Mouse (Mus musculus) ES-Bruce4 (cell line): ENCODE measurements around the gene Ctsf. TPM values are rescaled to one million over a fixed set of nuclear protein-coding genes. Genes with fewer than 3 reads are reported as not detected.

Experiments
- H3K27ac ChIP-seq: 2 replicates; pipeline ENCODE4 v1.5.1; 2012; ENCODE audit warnings: low read length, inconsistent platforms; ENCODE audit not compliant: insufficient read depth
- H3K27me3 ChIP-seq: 2 replicates; pipeline ENCODE4 v1.6.1; 2012; ENCODE audit warnings: mild to moderate bottlenecking, low read length, inconsistent platforms; ENCODE audit not compliant: control insufficient read depth, poor library complexity, insufficient read depth, severe bottlenecking
- H3K36me3 ChIP-seq: 2 replicates; pipeline ENCODE4 v1.6.1; 2012; ENCODE audit warnings: inconsistent platforms, mild to moderate bottlenecking, low read length, moderate library complexity; ENCODE audit not compliant: control insufficient read depth, poor library complexity, insufficient read depth, severe bottlenecking
- H3K4me1 ChIP-seq: one replicate; pipeline ENCODE4 v1.8.1; 2011; ENCODE audit warnings: low read length; ENCODE audit not compliant: control insufficient read depth, insufficient read depth
- H3K4me3 ChIP-seq: 2 replicates; pipeline ENCODE4 v1.5.1; 2011; ENCODE audit warnings: low read depth, mild to moderate bottlenecking, low read length
- H3K9ac ChIP-seq: 2 replicates; pipeline ENCODE4 v1.6.1; 2012; ENCODE audit warnings: low read depth, mild to moderate bottlenecking, inconsistent platforms; ENCODE audit not compliant: poor library complexity, severe bottlenecking
- H3K9me3 ChIP-seq: replicated peaks from 2 replicates; pipeline ENCODE4 v1.6.1; 2012; ENCODE audit warnings: mild to moderate bottlenecking, low read length, inconsistent platforms; ENCODE audit not compliant: control insufficient read depth, poor library complexity, insufficient read depth, severe bottlenecking
- CTCF ChIP-seq: IDR thresholded peaks from one replicate; pipeline ENCODE4 v1.8.1; 2011; ENCODE audit warnings: low read depth, low read length
- EP300 ChIP-seq: IDR thresholded peaks from 2 replicates; pipeline ENCODE4 v1.6.1; 2011; ENCODE audit warnings: low read depth, low read length; ENCODE audit not compliant: insufficient read depth
- POLR2A ChIP-seq: IDR thresholded peaks from one replicate; pipeline ENCODE4 v1.8.1; 2011; ENCODE audit warnings: low read length; ENCODE audit not compliant: insufficient read depth
- polyA plus RNA-seq: library from polyadenylated mRNA; stranded (reverse); fragments of >200 nt; gene quantifications from 2 replicates; pipeline ENCODE4 v1.2.4, GENCODE M21; 2011; ENCODE audit warnings: low read depth; ENCODE audit not compliant: missing spikeins, insufficient read depth, insufficient read length

Gene Ctsf
- polyA plus RNA-seq, 1 experiment = 13.6 TPM

- Histone ChIP-seq H3K27me3 (no peaks in the 10 kb centered on the region), H3K9ac (no peak overlapping the region), H3K4me1 (no peaks in the 10 kb centered on the region), H3K9me3 (no peaks in the 10 kb centered on the region), H3K36me3 (no peaks in the 10 kb centered on the region), H3K27ac (no peak overlapping the region), H3K4me3 (no peak overlapping the region)
- TF ChIP-seq POLR2A = no peak
Observed at GRCm38 (mm10) chr19:4842611-4843010, 12.3 kb upstream of the Ctsf start.

GRCm38 (mm10) chr19:4845846-4846245 is 9.1 kb upstream of the Ctsf start:
- no peak overlapping the region for H3K4me3 ChIP-seq
- H3K9ac ChIP-seq = no peak overlapping the region
- no peaks in the 10 kb centered on the region for H3K27me3 ChIP-seq
- no peaks in the 10 kb centered on the region for H3K36me3 ChIP-seq
- H3K27ac ChIP-seq = no peak overlapping the region
- peaks cover 3% of the 10 kb centered on the region for H3K4me1 ChIP-seq
- TF ChIP-seq CTCF = no peak
- no peak for TF ChIP-seq EP300
- TF ChIP-seq POLR2A = no peak
- no peaks in the 10 kb centered on the region for H3K9me3 ChIP-seq

GRCm38 (mm10) chr19:4847490-4847889 is 7.4 kb upstream of the Ctsf start:
- no peaks in the 10 kb centered on the region for H3K9me3 ChIP-seq
- peaks cover 3% of the 10 kb centered on the region for H3K4me1 ChIP-seq
- TF ChIP-seq CTCF = peak; percentile 62
- TF ChIP-seq EP300 = no peak
- no peak overlapping the region for H3K9ac ChIP-seq
- no peaks in the 10 kb centered on the region for H3K27me3 ChIP-seq
- no peaks in the 10 kb centered on the region for H3K36me3 ChIP-seq
- no peak overlapping the region for H3K27ac ChIP-seq
- H3K4me3 ChIP-seq = no peak overlapping the region

- Histone ChIP-seq H3K4me3 (no peak overlapping the region), H3K36me3 (no peaks in the 10 kb centered on the region), H3K9me3 (no peaks in the 10 kb centered on the region), H3K27me3 (no peaks in the 10 kb centered on the region), H3K9ac (no peak overlapping the region), H3K4me1 (peaks cover 3% of the 10 kb centered on the region), H3K27ac (no peak overlapping the region)
- peak; percentile 95 for TF ChIP-seq EP300
- no peak for TF ChIP-seq CTCF
- no peak for TF ChIP-seq POLR2A
Observed at GRCm38 (mm10) chr19:4849800-4850199, 5.1 kb upstream of the Ctsf start.

- TF ChIP-seq POLR2A (no peak), EP300 (no peak), CTCF (no peak)
- H3K27ac ChIP-seq = peak overlapping the region; percentile 26
Observed at GRCm38 (mm10) chr19:4850281-4850680, 4.6 kb upstream of the Ctsf start.

GRCm38 (mm10) chr19:4855470-4855820 is 515 bp downstream of the Ctsf start:
- H3K27ac ChIP-seq = no peak overlapping the region

More at GRCm38 (mm10) chr19:4850281-4850680, 4.6 kb upstream of the Ctsf start:
- Histone ChIP-seq H3K27me3 (no peaks in the 10 kb centered on the region), H3K36me3 (no peaks in the 10 kb centered on the region), H3K9ac (no peak overlapping the region), H3K4me3 (no peak overlapping the region), H3K9me3 (no peaks in the 10 kb centered on the region), H3K4me1 (peaks cover 3% of the 10 kb centered on the region)

More at GRCm38 (mm10) chr19:4855470-4855820, 515 bp downstream of the Ctsf start:
- H3K27me3 ChIP-seq = no peaks in the 10 kb centered on the region
- no peaks in the 10 kb centered on the region for H3K4me1 ChIP-seq
- H3K9me3 ChIP-seq = no peaks in the 10 kb centered on the region
- TF ChIP-seq EP300 (no peak), POLR2A (no peak), CTCF (no peak)
- peak overlapping the region; percentile 62 for H3K4me3 ChIP-seq
- H3K9ac ChIP-seq = peak overlapping the region; percentile 54
- no peaks in the 10 kb centered on the region for H3K36me3 ChIP-seq
